Mouse (Mus musculus) layer of hippocampus, postnatal 25 days (tissue): ENCODE data around the gene Rpl41. TPM values are rescaled to one million over a fixed set of nuclear protein-coding genes. Genes with fewer than 3 reads are reported as not detected.

Experiments used
- DNase-seq, 2 experiments: peaks; one replicate each; pipeline ENCODE4 v3.0.0; 2022; ENCODE audit warnings: mixed read lengths in 2 of 2, low spot score in 1 of 2; ENCODE audit errors: extremely low spot score in 1 of 2
- total RNA-seq, 2 experiments: library from RNA; stranded (reverse); gene quantifications; 2 replicates each; pipeline ENCODE4 v1.2.3; 2021

Rpl41 gene
- total RNA-seq = 1,000 to 10,000 TPM; 1,459 to 1,623 TPM

DNA sequence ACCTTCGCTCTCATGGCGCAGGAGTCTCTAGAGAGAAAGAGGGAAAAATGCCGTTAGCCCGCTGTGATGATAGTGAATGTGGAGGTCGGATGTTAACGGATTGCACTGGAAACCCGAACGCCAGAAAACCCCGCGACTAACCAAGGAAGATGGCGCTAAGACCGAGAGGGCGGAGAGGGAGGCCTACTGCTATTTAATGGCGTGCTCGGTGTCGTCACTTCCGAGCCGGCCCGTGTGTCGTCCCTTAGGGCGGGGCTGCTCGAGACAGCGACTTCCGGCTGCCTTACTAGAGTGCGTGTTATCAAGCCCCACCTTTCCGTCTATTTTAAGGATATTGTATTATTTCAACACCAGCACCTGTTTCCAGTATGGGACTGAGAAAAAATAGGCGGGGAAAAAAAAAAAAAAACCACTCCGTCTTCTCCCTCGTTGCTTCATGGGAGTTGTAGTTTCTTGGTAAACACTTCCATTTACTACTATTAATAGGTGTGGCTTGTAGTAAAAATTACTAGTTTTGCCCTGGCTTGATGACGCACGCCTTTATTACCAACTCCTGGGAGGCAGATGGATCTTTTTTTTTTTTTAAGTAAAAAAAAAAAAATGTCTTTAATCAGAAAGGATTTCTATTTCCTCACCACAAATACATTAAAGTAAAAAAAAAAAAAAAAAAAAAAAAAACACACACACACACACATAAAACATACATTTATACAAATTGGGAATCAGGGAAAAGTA is at the start of gene Rpl41:
TSS of gene Rpl41 (minus strand) at position 359 of the 735 bp plus-strand sequence.
- peak; percentile 78 to 79 for DNase-seq

GRCm38 (mm10) chr10:128598476-128598875 is 49.4 kb upstream of the Rpl41 start:
- no peak for DNase-seq

GRCm38 (mm10) chr10:128592797-128593196 is 43.7 kb upstream of the Rpl41 start:
- no peak for DNase-seq

DNA sequence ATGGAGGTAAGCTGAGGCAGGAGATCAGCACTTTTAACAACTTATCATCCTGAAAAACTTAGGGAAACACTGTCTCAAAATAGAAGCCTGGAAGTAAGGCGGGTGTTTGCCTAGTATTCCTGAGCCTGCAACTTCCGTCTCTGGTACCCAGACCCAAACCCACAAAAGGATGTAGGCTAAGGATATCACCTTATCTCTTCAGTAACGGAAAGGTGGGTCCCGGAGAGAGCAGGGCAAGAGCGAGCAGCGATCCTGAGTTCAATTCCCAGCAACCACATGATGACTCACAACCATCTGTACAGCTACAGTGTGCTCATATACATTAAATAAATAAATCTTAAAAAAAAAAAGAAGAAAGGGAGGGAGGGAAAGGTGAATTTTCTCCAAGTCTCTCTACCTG is 42.3 kb upstream of the Rpl41 start:
- no peak for DNase-seq

- DNase-seq = peak; percentile 33 to 66
Measured at GRCm38 (mm10) chr10:128590193-128590690, 41.1 kb upstream of the Rpl41 start.

DNA sequence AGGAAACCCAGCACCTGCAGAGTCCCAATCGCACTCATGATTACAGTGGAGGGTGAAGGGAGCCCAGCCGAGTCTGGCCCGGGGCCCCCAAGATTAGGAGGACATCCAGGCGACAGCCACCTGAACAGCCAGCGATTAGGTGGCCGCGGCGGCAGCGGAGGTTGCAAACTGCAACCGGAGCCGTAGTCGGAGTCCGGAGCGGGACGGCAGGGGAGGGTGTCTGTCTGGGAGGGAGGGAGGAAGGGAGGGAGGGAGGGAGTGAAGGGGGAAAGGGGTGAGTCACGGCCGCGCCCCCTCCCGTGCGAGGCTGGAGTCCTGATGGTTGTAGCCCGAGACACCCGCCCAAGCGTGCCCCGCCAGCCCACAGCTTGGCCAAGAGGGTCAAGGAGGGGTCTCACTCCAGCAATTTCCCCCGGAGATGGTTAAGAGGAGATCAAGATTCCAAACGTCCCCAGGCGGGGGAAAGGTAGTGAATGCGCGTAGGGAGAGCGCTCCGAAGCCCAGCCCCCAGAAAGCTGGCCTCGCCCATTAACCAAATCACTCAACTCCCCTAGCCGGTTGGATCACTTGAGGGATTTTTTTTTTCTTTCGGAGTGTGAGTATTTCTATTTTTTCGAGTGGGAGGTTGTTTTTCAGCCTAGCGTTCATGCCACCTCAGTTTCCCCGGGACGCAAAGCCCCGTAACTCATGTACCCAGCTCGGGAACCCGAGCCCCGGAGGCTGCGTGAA is 40.5 kb upstream of the Rpl41 start, which contains the start of gene Erbb3:
TSS of gene Erbb3 (minus strand) at position 189 of the 729 bp plus-strand sequence.
- no peak for DNase-seq

GRCm38 (mm10) chr10:128588775-128589463 is 39.8 kb upstream of the Rpl41 start:
- DNase-seq = no peak

- no peak for DNase-seq
Measured at GRCm38 (mm10) chr10:128588136-128588535, 39.0 kb upstream of the Rpl41 start.

GRCm38 (mm10) chr10:128587697-128588096 is 38.6 kb upstream of the Rpl41 start:
- DNase-seq = no peak

DNA sequence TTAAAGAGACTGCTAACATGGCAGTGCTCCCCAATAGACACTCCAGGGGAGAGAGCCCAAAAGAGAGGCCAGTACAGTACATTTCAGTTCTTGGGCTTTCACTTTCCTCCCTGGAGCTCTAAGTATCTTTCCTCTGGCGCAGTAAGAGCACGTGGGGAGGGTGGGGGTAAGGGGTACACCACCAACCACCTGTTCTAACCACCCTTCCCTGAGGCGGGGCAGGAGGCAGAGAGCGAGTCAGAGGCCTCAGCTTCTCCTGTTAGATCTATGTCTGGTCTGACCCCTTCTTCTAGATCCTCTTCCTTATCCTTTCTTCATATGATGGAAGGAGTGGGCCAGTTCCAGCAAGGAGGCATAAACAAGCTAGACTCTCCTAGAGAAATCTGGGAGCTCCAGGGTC is 38.0 kb upstream of the Rpl41 start:
- no peak for DNase-seq

- DNase-seq = no peak
Measured at GRCm38 (mm10) chr10:128586546-128586945, 37.4 kb upstream of the Rpl41 start.

- no peak for DNase-seq
Measured at GRCm38 (mm10) chr10:128584386-128584785, 35.3 kb upstream of the Rpl41 start.

DNA sequence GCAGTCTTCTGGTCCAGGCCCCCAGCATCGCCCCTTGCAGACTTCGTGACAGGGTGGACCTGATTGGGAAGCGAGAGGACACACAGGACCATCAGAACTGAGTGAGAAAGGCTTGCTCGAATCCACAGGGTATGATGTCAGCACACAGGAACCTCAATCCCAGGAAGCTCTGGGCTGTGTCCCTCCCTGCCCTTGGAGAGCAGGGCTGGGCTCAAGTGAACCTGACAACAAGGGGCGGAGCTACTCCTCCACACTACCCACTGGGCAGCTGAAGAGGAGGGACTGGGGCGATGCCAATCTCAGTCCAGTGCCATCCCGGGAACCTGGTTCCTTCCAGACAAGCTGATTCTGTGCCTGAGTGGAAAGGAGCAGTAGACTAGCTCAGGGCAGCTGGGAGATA is 34.5 kb upstream of the Rpl41 start:
- no peak for DNase-seq

- no peak for DNase-seq
Measured at GRCm38 (mm10) chr10:128579731-128580130, 30.6 kb upstream of the Rpl41 start.

GRCm38 (mm10) chr10:128579298-128579697 is 30.2 kb upstream of the Rpl41 start:
- DNase-seq = no peak

DNA sequence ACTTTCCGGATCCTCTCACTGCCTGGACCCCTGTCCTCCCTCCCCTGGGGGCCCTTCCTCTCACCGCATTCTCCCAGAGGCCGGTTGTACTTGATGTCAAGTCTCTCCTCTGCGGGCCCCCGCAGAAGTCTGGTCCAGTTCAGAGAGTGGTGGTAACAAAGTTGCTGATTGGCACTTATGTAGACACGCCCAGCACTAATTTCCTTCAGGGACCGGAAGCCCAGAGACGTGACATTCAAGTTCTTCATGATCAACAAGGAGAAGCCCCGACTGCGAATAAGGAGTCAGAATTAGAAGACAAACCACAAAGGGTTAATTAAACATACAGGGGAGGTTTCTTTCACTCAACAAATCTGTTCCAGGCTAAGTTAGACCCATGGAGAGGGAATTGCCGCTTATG is 29.2 kb upstream of the Rpl41 start:
- no peak for DNase-seq

DNA sequence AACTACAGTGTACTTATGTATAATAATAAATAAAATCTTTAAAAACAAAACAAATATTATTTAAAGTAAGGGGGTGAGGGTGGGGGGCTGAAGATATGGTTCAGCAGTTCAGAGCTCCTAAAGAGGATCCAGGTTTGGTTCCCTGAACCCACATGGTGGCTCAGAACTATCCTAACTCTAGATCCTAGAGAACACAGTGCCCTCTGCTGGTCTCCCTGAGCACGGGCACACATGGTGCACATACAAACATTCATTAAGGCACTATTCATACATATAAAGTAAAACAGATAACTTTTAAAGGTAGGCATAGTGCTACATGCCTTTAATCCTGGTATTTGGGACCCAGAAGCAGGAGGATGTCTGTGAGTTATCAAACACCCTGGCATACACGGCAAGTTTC is 26.0 kb upstream of the Rpl41 start:
- no peak for DNase-seq

- peak; percentile 92 to 97 for DNase-seq
Measured at GRCm38 (mm10) chr10:128565788-128566531, 16.9 kb upstream of the Rpl41 start, which contains the start of gene Pa2g4. TSS of gene Pa2g4 (minus strand) at chr10:128565987.

DNA sequence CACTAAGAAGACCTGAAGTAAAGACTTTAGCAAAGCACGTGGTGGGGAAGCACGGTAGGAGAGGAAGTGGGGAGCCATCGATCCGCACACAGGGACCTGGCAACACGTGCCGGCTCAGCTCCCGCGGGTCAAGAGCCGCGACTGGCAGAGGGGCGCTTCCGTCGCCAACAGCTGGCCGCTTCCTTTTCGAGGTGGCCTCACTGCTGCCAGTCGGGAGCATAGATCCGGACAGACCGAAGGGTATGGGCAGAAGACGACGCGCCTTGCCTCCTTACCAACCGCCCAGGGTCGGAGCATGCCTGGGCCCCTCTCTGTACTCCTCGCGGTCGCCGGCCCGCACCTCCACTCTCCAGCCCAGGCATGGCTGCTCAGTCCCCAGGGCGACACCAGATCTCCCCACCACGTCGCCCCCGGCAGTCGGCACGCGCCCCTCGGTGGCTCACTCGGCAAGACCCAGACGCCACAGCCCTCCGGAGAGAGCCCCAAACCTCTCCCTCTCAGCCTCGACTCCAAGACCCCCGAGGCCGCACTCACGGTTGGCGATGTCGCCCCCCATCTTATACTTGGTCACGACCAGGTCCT is 16.2 kb upstream of the Rpl41 start:
- DNase-seq = peak in 1 of 2 experiments; percentile 23

DNA sequence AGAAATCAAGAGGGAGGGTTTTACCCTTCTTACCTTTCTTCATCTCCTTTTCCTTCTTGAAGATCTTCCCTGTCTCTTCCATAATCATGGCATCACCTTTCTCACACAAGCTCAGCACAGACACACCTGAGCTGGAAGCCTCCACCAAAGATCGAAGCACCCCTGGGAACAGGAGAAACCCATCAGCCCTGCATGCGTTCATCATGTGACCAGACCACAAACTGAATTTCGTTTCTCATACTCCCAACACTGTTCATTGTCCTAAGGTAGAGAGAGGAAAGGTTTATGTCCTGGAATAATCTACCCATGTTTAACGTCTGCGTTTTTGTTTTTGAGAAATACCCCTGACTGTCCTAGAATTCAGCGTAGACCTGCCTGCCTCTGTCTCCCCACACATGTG is 14.4 kb upstream of the Rpl41 start:
- no peak for DNase-seq
